Mouse (Mus musculus) kidney, adult 11 months (tissue): Measurements from ENCODE around the gene Mybpc2.

ENCODE experiments used
- DNase-seq: peaks from one replicate; pipeline ENCODE4 v3.0.0; 2022

The Mybpc2 gene

DNA sequence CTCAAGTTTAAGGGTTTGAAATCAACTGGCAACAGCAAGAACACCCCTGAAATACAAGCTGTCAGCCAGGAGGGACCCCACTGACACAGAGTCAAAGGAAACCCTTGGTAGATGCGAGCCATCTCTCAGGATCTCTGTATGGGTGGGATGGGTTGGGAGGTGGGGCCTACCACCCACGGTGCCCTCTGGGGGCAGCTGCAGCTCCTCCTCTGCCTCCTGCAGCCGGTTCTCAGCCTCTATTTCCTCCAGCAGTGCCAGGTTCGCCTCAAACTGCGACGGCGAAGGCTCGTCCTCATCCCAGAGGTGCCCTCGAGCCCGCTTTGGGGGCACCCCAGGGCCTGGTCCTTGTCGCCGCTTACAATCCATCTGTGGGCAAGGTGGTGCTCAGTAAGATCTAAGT is 18.6 kb upstream of the Mybpc2 start:
- no peak for DNase-seq

DNA sequence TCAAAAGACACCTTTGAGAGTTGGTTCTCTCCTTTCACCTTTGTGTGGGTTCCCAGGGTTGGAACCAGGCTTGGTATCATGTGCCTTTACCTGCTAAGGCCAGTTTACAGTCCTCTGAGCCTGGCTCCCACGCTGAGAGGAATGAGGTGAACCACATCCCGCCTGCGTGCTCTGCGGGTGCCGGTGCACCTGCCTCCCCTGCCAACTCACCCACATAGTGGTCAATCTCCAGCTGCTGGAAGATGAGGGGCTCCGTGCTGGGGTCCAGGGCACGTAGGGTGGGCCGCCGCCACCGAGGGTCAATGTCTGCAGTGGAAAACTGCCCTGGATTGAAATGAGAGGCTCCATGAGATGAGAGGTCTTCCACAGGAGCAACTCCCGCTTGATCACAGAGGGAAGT is 18.1 kb upstream of the Mybpc2 start:
- DNase-seq = no peak

DNA sequence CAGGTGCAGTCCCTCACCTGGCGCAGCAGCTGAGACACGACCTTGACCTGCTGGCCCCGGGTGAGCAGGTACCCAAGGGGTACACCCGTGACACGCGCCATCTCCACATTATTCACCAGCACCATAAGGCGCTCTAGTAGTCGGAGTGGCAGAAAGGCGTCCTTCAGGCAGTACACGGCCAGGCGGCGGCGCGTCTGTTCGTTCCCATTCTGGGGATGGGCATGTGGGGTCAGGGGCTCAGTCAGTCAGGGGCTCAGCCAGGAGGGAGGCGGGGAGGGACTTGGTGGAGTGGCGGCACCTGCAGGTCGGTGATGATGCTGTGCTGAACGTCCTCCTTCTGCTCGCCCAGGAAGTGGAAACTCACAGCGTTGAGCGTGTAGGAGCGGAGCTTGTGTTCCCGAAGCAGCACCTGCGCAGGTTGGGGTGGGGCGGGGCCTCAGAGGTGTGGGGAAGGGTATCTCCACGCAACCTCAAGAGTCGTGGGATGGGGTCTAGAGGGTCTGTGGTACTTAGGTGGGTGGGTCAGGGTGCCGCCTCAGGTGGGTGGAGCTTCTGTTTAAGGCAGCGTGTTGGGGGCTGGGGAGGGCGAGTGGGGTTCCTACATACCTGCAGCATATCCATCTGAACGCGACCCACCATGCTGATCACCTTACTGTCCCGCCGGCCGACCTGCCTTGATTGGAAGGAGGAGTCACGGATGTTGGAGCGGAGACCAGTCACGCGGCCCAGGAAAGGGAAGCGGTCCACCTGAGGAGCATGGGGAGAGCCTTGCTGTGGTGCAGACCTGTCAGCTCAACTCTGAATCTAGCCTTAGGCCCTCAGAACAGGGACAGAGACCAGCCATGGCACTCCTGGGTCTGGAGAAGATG is 14.5 kb upstream of the Mybpc2 start:
- no peak for DNase-seq

DNA sequence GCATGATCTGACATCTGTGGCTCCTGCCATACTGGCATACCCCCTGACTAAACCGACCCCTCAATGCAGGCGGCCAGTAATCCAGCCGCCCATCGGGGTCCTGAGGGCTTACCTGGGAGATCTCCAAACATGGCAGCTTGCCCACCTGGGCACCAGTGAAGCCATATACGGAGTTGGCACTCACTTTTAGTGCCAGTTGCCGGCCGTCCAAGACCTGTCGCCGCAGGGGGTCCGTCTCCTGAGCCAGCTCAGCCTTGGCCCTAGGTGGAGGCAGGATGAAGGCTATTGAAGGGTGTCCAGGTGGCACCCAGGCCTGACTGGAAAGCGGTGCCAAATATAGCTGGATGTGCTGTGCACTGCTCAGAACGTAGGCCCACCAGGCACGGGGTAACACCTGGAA is 13.0 kb upstream of the Mybpc2 start:
- DNase-seq = no peak

DNA sequence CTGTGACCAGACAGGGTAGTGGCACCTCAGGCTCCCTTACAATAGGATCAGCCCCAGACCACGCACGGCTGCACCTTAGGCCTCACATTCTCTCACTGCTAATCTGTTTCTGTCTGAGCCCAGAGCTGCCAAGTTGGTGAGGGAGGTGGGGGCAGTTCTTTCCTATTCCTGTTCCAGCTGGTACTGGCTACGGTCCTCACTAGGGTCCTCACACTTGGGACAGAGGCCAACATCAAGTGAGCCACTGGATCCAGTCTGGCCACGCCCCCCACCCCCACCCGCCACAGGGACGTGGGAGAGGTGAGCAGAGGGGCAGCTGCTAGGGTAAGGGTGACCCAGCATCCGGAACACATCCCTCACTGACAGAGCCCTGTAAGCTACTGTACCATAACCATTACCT is 12.6 kb upstream of the Mybpc2 start:
- DNase-seq = no peak

DNA sequence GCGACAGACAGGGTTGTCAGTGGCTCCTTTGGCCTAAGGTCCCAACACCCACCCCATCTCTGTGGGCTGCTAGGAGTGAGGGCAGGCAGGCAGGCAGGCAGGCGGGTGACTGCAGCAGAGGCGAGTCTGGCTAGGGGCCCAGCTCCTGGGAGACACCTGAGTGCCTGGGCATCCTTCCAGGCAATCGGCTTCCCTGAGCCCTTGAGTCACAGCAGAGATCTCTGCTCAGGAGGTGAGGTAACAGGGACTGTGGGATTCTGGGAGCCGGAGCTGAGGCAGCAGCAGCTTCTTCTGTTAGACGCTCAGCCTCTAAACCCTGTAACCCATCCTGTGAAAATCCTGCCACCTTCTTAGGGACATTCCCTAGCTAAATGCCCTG is 12.1 kb upstream of the Mybpc2 start:
- DNase-seq = no peak

DNA sequence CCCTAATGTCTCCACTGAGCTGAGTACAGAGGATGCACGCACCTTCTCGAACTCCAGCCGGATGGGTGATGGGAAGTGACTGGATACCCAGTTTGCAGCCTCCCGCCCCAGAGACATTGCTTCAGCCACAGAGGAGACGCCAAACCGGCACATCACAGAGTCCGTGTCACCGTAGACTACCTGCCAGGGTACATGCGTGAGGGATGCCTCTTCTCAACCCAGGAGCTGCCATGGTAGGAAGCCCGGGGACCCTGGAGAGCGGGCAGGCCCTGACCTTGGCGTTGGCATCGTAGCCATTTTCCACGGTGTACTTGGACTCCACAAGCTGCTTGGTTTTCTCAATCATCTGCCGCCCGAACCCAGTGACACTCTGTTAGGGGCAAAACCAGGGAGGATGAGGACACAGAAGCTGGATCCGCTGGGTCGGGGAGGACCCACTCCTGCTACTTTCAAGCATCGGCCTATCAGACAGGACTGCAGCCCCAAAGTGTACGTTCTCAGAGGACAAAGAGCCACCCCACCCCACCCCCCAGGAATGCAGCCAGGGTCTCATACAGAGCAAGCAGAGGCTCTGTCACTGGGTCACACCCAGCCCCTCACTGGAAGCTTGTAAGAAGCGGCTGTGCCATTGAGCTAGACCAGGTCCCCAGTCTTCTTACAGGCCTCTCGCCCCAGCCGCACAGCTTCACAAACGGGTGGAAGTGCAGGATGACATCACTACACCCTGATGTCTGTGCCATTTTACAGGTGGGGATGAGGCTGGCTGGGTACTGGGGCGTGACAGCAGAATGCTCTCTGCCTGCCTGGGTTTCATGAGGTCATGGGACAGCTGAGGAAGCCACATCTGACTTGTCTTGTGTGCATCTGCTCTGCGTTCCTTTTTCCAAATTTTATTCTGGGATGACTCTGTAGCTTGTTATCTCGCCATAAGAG is 11.5 kb upstream of the Mybpc2 start:
- DNase-seq = no peak

DNA sequence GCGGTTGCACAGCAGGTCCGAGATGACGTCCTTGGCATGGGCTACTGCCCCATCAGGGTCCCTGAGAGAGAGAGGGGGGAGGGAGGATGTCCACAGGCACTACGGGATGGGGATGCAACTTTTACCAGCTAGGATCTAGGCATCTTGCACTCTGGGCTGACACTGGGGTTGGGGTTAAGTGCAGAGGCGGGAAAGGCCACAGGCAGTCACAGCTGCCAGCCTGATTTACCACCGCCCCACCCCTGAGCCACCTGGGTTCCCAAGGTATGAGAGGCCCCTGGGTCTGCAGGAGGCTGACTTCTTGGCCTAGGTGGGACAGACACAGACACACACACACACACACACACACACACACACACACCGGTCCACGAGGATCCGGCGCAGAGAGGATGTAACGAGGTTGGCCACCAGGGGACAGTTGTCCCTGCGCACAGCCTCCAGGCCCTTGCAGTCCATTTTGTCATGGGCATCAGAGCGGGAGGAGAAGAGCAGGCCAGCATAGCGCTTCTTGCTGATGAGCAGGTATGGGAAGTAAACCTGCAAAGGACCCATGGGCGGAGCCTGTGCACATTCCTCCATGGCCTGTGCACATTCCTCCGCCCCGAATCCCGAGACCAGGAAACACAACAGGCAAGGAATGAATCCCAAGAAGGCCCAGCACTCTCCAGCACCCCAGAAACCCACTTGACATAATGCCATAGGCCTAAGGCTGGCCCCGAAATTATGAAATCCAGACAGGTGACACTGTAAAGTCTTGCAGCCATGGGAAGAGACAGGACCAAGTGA is 10.4 kb upstream of the Mybpc2 start:
- DNase-seq = no peak

DNA sequence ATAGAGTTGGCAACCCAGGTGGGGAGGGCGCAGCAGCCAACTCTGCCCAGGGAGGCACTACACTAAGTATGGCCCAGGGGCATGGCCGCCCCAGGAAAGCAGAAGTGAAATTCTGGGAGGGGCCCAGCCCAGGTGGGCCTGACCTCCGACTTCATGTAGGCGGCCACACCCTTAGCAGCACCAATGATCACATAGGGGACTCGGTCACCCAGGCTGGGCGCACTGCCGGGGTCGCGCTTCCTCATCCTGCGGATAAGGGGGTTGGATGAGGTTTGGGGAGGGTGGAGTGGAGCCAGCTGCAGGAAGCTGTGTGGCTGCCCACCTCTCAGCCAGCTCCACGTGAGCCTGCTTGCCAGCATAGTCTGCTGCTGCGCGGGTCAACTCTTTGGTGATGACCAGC is 9.8 kb upstream of the Mybpc2 start:
- no peak for DNase-seq

DNA sequence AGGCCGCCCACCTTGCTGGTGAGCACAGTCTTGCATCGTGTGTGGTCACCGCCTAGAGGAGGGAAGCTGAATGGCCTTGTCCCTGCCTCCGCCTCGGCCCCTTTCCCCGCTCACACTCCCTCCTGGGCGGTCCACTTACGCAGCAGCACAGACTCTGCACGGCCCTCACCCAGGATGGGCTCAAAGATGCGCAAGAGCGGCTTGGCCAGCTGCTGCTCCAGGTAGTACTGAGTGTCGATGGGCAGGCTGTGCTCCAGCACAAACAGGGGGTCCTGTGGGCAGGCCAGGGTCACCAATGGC is 9.2 kb upstream of the Mybpc2 start:
- no peak for DNase-seq

DNA sequence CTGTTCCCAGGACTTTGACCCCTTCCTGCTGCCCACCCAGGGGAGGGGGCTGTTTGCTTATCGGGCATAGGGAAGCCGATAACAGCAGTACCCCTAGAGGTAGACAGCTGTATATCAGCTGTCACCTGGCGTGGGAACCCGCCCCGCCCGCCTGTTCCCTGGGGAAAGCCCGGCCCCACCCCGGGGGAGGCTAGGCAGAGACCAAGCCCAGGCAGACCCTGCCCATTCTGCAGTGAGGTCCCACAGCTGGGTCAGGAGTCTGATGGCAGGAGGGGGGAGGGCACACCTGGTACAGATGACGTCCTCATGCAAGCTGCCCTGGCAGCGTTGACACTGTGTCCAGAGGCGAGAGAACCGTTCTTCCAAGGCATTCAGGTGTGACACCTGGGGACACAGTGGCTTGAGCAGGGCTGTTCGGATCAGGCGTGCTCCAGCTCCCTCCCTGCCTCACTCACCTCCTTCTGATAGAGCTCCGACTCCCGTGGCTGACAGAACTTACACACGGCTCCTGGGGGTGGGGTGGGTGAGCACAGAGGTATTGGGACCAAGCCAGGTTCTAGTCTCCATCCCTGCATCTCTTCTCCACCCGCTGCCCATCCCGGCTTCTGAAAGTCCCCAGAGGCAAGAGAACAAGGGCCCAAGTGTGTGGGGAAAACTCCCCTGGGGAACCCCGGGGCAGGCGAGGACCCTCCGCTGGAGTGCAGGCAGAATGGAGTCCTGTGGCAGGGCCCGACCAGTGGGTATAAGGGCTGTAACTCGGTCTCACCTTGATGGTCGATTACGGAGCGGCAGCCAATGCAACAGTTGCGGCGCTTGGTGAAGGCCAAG is 8.7 kb upstream of the Mybpc2 start:
- no peak for DNase-seq

DNA sequence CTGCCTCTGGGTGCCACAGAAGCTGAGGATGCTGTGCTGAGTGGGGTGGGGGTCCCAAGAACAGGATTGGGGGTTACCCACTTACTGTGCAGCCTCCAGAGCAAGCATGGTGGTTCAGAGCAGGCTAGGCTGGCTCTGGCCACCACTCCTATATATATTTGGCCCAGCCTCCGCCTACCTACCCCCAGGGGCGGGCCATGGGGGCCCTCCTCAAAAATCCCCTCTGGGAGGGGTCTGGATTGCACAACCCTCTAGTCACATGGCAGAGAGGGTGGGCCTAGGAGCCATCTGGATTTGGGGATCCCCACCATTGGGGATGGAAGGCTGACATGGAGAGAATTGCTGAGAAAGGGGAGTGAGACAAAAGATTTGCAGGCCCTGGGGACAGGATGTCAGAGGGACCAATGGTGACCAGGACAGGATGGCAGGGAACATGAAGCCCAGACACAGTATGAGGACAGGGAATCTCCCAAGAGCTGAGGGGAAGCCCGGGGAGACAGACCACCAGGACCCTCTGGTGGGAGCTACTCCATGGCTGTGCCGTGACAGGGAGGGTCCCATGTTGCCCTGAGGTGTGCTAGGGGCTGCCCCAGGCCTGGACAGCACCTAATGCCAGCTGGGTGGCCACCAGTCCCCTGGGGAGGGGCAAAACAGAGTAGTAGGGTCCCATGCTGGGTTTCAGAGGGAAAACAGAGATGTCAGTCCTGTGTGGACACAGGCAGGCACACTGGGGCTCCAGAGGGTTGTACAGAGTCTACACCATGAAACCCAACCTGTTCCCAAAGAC is 7.7 kb upstream of the Mybpc2 start, which contains the start of gene Spib:
TSS of gene Spib (minus strand) at position 126 of the 787 bp plus-strand sequence.
- DNase-seq = no peak

DNA sequence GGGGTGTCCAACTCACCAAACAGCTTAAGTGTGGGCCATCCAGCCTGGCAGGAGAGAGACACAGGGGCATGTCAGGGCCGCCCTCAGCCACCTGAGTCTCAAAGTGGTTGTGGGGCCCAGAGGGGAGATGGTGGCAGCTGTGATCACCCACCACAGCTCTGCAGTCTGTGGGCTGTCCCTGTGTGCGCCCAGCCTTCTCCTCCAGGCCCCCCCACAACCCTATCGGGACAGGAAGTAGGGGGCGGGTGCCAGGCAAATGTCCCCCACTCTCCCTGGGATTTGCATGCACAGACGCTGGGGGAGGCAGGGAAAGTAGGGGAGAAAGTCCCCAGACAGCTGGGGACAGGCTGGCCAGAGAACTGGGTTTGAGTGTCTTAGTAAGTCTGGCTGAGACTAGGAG is 6.8 kb upstream of the Mybpc2 start:
- no peak for DNase-seq

DNA sequence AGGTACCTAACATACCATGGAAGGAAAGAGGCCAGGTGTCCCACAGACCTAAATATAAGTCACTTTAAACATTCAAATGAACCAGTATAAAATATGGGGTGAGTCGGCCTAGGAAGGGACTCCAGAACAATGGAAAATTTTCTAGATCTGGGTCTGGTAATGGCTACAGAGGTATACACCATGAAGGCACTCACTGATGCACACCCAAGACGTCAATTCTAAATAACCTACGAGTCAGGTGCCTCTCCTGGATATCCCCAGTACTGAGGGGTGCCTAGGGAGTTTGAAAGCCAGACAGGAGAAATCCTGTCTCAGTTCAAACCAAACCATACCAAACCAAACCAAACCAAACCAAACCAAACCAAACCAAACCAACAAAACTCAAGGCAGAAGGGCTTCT is 6.1 kb upstream of the Mybpc2 start:
- DNase-seq = no peak

DNA sequence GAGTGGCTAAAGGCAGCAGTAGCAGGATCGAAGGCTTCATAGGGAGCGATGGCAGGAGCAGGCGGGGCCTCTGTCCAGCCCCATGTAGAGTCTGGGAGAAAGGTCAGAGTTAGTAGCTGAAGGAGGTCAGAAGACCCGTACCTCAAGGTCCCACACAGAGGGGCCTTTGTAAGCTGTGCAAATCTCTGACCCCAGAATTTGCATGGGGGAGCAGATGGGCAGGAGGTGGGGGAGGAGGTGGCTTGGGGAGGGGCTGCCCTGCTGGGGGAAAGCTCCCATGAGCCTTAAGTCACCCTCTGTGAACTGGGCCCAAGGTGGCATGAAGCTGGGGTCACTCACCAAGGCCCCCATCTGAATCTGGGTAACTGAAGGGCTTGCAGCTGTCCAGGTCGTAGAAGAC is 5.1 kb upstream of the Mybpc2 start:
- DNase-seq = no peak

DNA sequence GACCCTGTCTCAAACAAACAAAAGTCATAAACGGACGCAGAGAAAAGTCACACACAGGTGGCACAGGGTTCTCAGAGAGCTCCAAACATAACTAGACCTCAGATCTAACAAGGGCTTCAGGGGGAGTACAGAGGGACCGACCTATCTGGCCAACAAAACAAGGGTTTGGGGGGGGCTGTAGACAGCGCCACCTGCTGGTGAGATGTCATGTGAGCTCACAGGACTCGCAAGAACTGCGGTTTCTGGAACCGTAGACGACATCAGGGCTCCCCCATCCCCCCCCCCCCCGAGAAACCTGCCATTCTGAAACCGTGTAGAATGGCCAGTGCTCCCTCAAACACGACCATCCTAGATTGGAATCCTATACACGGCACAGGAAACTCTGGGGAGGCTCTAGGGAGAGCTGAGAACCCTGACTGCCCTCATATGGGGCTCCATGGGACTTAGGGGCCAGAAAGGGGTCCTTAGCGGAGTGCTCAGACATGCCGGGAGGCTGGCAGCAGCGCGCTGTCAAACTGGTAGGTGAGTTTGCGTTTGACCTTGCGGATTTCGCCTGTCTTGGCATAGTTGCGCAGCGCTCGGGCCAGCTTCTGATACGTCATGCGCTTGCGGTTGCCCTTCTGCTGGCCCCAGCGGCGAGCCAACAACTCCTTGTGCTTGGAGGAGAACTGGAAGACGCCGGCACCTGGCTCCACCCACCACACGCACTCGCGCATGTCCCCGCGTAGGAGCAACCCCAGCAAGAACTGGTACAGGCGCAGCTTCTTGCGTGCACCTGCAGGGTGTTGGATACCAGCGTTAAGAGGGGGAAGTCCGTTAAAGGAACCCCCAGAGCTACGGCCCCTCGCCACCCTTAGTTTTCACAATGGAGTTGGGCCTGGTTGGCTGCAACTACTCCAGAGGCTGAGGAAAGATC is 3.3 kb upstream of the Mybpc2 start:
- peak; percentile 86 for DNase-seq

DNA sequence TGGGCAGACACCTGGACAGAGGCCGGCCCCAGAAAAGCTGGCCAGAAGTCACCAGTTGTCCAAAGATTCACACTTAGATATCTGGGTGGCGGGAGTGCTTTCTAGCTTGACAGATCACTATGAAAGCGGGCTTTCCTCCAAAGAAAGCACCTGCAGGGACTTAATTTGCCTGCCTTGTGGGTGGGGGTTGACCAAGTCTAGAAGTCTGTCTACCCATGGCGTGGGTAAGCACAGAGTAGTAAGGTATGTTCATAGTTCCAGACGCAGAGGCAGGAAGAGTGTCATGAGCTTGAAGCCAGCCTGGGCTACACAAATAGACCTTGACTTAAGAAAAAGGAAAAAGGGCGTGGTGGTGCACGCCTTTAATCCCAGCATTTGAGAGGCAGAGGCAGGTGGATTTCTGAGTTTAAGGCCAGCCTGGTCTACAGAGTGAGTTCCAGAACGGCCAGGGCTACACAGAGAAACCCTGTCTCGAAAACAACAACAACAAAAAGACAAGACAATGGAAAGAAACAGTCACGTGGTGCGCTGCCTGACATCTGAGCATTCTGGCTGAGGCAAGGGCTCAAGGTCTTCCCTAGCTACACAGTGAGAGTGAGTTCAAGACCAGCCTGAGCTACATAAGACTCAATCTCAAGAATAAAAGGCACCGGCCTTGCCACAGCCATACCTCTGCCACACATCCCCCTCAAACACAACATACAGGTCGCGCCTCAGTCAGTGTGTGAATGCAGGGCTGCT is 2.1 kb upstream of the Mybpc2 start:
- DNase-seq = no peak

DNA sequence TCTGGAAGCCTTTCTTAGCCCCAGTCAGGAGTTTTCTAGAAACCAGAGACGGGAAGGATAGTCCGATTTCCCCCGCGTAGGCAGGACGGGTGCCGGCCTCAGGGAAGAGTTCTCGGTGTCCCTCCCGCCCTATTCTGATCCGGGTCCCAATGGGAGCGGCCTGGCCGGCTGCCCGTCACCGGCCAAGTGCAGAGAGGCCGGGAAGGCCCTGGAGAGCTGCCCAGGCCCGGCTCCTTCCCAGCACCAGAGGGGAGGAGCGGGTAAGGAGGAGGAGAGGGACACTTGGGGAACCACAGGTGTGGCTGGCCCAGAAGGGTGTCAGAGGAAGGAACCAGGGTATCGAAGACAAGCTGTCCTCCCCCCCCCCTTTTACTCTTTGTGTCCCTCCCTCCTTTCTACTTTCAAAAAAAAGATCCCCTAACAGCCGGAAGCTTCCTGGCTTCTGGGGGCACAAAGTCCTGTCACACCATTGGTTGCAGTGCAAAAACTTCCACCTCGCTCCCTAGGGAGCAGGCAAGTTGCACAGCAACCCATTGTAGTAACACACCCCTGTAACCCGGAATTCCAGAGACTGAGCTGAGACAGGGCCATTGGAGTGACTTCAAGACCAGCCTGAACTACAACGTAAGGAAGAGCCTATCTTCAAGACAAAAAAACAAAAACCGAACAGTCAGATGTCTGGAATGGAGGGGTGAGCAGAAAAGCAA is 823 bp upstream of the Mybpc2 start:
- DNase-seq = peak; percentile 88

DNA sequence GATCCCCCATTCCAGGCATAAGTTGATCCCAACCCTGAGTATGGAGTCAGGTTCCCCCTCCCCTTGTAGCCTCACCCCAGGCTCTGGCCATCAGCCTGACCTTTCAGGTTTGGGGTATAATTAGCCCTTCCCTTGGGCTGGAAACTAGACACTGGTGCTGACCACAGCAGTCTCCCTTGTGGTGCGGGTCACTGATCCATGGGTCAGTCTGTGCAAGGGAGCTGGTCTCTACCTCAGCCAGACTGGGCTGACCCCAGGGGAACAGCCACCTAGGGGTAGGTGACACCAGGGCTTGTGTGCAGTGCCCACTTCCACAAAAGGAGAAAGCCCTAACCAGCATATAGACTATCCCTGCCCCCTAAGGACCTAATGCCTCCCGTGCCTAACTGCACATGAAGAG is 1.4 kb downstream of the Mybpc2 start:
- no peak for DNase-seq
